ENCODE assay signal across 9 mouse cellular contexts in the genomic region with DNA sequence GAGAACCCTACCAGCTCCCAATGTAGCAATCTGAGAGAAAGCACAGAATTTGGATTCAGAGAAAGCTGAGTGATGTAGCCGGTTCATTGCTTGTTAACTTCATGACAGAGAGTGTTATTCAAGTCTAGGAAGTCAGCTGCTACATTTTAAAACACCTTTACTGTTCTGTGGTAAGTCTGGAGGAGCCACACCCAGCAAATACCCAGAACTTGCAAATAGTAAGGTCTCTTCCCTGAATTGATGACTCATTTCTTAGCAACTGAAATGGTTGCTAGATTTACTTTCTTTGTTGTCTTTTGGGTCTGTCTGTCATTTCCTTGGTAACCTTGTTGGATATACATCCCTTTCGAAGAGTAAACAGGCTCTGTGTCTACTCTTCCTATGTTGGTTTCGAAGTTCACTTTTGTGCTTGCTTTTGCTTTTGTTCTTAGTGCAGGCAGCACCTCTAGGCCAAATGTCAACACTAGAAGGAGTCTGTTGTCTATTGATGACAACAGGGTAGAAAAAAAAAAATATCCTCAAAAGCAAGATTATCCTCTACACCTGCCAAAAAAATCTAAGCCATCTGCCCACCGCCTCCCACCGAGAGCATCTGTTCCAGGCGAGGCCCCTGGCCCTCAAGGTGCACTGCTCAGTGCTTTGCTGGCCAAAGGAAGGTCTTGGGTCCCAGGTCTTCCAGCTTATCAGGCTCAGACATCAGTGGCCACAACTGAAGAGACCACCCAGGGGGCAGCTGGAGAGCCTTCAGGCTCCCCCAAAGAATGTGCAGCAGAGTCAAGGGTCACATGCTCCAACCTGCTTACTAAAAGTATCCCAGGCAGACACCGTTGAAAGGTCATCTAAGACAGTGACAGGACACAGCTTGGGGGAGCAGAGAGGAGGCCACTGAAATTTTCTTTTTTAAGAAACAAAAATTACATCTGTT.
A peak's percentile ranks its signal among the peaks of the same experiment; 100 is the strongest.
DNase-seq lines count a peak whose midpoint lies in the region; ATAC-seq and TF ChIP-seq lines count a peak whose summit lies in the region.
"Had no signal": no experiment of that assay in that cellular context is flagged by ENCODE, and none has a peak within 500 bp of the region (broad histone marks: within the 10 kb centered on the region; RNA-seq: fewer than 3 reads in every experiment).

No protein-coding gene starts in this region.

- 65% methylated on average over 7 of the region's 7 CpGs for WGBS in kidney, postnatal 0 days
- WGBS in hindbrain, embryonic 11.5 days, result 53% methylated on average over 7 of the region's 7 CpGs

- H3K36me3 ChIP-seq in kidney, postnatal 0 days (ENCODE audit: insufficient read depth, low read length), result no peaks in the 10 kb centered on the region
- H3K36me3 ChIP-seq in hindbrain, embryonic 11.5 days (ENCODE audit: control insufficient read depth, insufficient read depth, low read length), result no peaks in the 10 kb centered on the region

- H3K27me3 ChIP-seq in kidney, postnatal 0 days (ENCODE audit: insufficient read depth, low read length), result no peaks in the 10 kb centered on the region
- H3K27me3 ChIP-seq in hindbrain, embryonic 11.5 days (ENCODE audit: control insufficient read depth, insufficient read depth, low read length), result no peaks in the 10 kb centered on the region

- H3K27ac ChIP-seq in kidney, postnatal 0 days, result peak overlapping the region; percentile 27; the same call in 1 of the 2 replicates
- 0 out of 2 replicates have a peak overlapping the region, but pooled peaks have one; percentile 38 for H3K27ac ChIP-seq in hindbrain, embryonic 11.5 days (ENCODE audit: low read depth, low read length)

- intact Hi-C loops in heart, postnatal 25 days (cut with DNase I), result no loop called here

- no peak overlapping the region for H3K9ac ChIP-seq in kidney, postnatal 0 days (ENCODE audit: low read depth, low read length)
- H3K9ac ChIP-seq in hindbrain, embryonic 11.5 days (ENCODE audit: low read depth, low read length), result no peak overlapping the region

- no peaks in the 10 kb centered on the region for H3K9me3 ChIP-seq in kidney, postnatal 0 days (replicated peaks; ENCODE audit: low read length)
- H3K9me3 ChIP-seq in hindbrain, embryonic 11.5 days (ENCODE audit: control insufficient read depth, low read length), result no peaks in the 10 kb centered on the region

- peak overlapping the region; percentile 1; the same call in 1 of the 2 replicates for H3K4me2 ChIP-seq in kidney, postnatal 0 days (ENCODE audit: low read length)
- H3K4me2 ChIP-seq in hindbrain, embryonic 11.5 days (replicated peaks; ENCODE audit: low read depth, low read length), result no peak overlapping the region

- H3K4me1 ChIP-seq in kidney, postnatal 0 days (replicated peaks; ENCODE audit: insufficient read depth, low read length), result 0 out of 2 replicates have a peak, but pooled peaks cover 3% of the 10 kb centered on the region
- H3K4me1 ChIP-seq in hindbrain, embryonic 11.5 days (replicated peaks; ENCODE audit: control insufficient read depth, insufficient read depth, low read length), result peaks cover 6% of the 10 kb centered on the region; the same call in 1 of the 2 replicates

- no peak for ATAC-seq in kidney, postnatal 0 days (replicated peaks; ENCODE audit: low FRiP score, low read depth)
- ATAC-seq in hindbrain, embryonic 11.5 days (ENCODE audit: low FRiP score), result no peak

- DNase-seq in kidney, postnatal 0 days (ENCODE audit: low spot score), result peak; percentile 17
- DNase-seq in kidney, postnatal 36 days, result no peak
- peak; percentile 43 for DNase-seq in T-cell, adult 2 months (ENCODE audit: low spot score)
- no peak for DNase-seq in hindbrain, embryonic 11.5 days (ENCODE audit: low spot score)
- peak; percentile 53 to 76 for DNase-seq in natural killer cell, adult 2 months (ENCODE audit: low spot score in 2 of 2)
- DNase-seq in thymus, adult 18-20 months, result no peak
- no peak for DNase-seq in heart, postnatal 25 days (ENCODE audit: low spot score)
- DNase-seq in layer of hippocampus, adult 9-11 months, result no peak
- DNase-seq: lung, postnatal 14 days had no signal

- H3K4me3 ChIP-seq in kidney, postnatal 0 days (replicated peaks; ENCODE audit: low read depth, low read length), result no peak overlapping the region
- H3K4me3 ChIP-seq in hindbrain, embryonic 11.5 days (ENCODE audit: low read depth, low read length), result no peak overlapping the region

- TF ChIP-seq CTCF in kidney, postnatal 0 days (IDR thresholded peaks at IDR 0.05; ENCODE audit: low read depth), result no peak

Comparison
In these comparisons a context has a peak if more than half of its experiments do, and no peak if none do; other contexts are left out.
1. DNase-seq: peak in kidney, postnatal 0 days (single experiment), T-cell, adult 2 months (single experiment) and natural killer cell, adult 2 months (2 of 2); none in kidney, postnatal 36 days (0 of 2), hindbrain, embryonic 11.5 days (single experiment), thymus, adult 18-20 months (0 of 2), heart, postnatal 25 days (single experiment) and layer of hippocampus, adult 9-11 months (single experiment).